Mouse (Mus musculus): ENCODE measurements around the gene Gabbr1.

Gene Gabbr1

GRCm38 (mm10) chr17:37039127-37039894, 6.5 kb upstream of the Gabbr1 start:
- DNase-seq (ENCODE audit: low read depth in 2 of 2, low spot score in 2 of 2) = no peak

- no peak for DNase-seq (ENCODE audit: low read depth in 2 of 2, low spot score in 2 of 2)
Measured at GRCm38 (mm10) chr17:37044651-37045244, 1.0 kb upstream of the Gabbr1 start.

GRCm38 (mm10) chr17:37046312-37047112, 746 bp downstream of the Gabbr1 start:
- peak; percentile 41 to 55 for DNase-seq (ENCODE audit: low read depth in 2 of 2, low spot score in 2 of 2)

GRCm38 (mm10) chr17:37047332-37047976, 1.7 kb downstream of the Gabbr1 start:
- no peak for DNase-seq (ENCODE audit: low read depth in 2 of 2, low spot score in 2 of 2)

- DNase-seq (ENCODE audit: low read depth in 2 of 2, low spot score in 2 of 2) = no peak
Measured at GRCm38 (mm10) chr17:37047981-37048380, 2.2 kb downstream of the Gabbr1 start.

GRCm38 (mm10) chr17:37048383-37048782, 2.6 kb downstream of the Gabbr1 start:
- peak in 1 of 2 experiments; percentile 2 for DNase-seq (ENCODE audit: low read depth in 2 of 2, low spot score in 2 of 2)

GRCm38 (mm10) chr17:37049570-37050310, 4.0 kb downstream of the Gabbr1 start:
- peak; percentile 40 to 54 for DNase-seq (ENCODE audit: low read depth in 2 of 2, low spot score in 2 of 2)

- DNase-seq (ENCODE audit: low read depth in 2 of 2, low spot score in 2 of 2) = no peak
Measured at GRCm38 (mm10) chr17:37050399-37050798, 4.6 kb downstream of the Gabbr1 start.

- no peak for DNase-seq (ENCODE audit: low read depth in 2 of 2, low spot score in 2 of 2)
Measured at GRCm38 (mm10) chr17:37050876-37051275, 5.1 kb downstream of the Gabbr1 start.

- no peak for DNase-seq (ENCODE audit: low read depth in 2 of 2, low spot score in 2 of 2)
Measured at GRCm38 (mm10) chr17:37051745-37052144, 6.0 kb downstream of the Gabbr1 start.

- DNase-seq (ENCODE audit: low read depth in 2 of 2, low spot score in 2 of 2) = no peak
Measured at GRCm38 (mm10) chr17:37056957-37057356, 11.2 kb downstream of the Gabbr1 start.

- DNase-seq (ENCODE audit: low read depth in 2 of 2, low spot score in 2 of 2) = no peak
Measured at GRCm38 (mm10) chr17:37061435-37061834, 15.7 kb downstream of the Gabbr1 start.

GRCm38 (mm10) chr17:37062101-37062641, 16.4 kb downstream of the Gabbr1 start:
- DNase-seq (ENCODE audit: low read depth in 2 of 2, low spot score in 2 of 2) = no peak

- DNase-seq (ENCODE audit: low read depth in 2 of 2, low spot score in 2 of 2) = no peak
Measured at GRCm38 (mm10) chr17:37063063-37063462, 17.3 kb downstream of the Gabbr1 start.

- DNase-seq (ENCODE audit: low read depth in 2 of 2, low spot score in 2 of 2) = no peak
Measured at GRCm38 (mm10) chr17:37063686-37064495, 18.1 kb downstream of the Gabbr1 start.

GRCm38 (mm10) chr17:37065993-37066392, 20.2 kb downstream of the Gabbr1 start:
- no peak for DNase-seq (ENCODE audit: low read depth in 2 of 2, low spot score in 2 of 2)

- no peak for DNase-seq (ENCODE audit: low read depth in 2 of 2, low spot score in 2 of 2)
Measured at GRCm38 (mm10) chr17:37067861-37068260, 22.1 kb downstream of the Gabbr1 start.

- no peak for DNase-seq (ENCODE audit: low read depth in 2 of 2, low spot score in 2 of 2)
Measured at GRCm38 (mm10) chr17:37070121-37070520, 24.4 kb downstream of the Gabbr1 start.

- DNase-seq (ENCODE audit: low read depth in 2 of 2, low spot score in 2 of 2) = no peak
Measured at GRCm38 (mm10) chr17:37072080-37072729, 26.4 kb downstream of the Gabbr1 start.

Data from CD8-positive naive resting alpha-beta T cell, adult 2 months (primary cell).